Mouse (Mus musculus) urinary bladder, postnatal 14 days (tissue): ENCODE measurements at regions not wholly inside any gene's neighbourhood (a gene's known extent, or its start where the extent isn't known, plus 50 kb on each side); places are given as distances from the start of the nearest gene placed in this dataset.

ENCODE experiments used
- DNase-seq: peaks from one replicate; pipeline ENCODE4 v3.0.0; 2021; ENCODE audit warnings: low spot score

- no peak for DNase-seq
These were observed 66.2 kb upstream of the Mpdz start for GRCm38 (mm10) chr4:81508776-81509175.

GRCm38 (mm10) chr4:81506841-81507240 is 64.2 kb upstream of the Mpdz start:
- DNase-seq, result no peak

GRCm38 (mm10) chr4:81506306-81506705 is 63.7 kb upstream of the Mpdz start:
- DNase-seq, result no peak

GRCm38 (mm10) chr4:81505096-81505495 is 62.5 kb upstream of the Mpdz start:
- DNase-seq, result no peak

GRCm38 (mm10) chr4:81503941-81504340 is 61.3 kb upstream of the Mpdz start:
- DNase-seq, result peak; percentile 20

- DNase-seq, result no peak
These were observed 59.2 kb upstream of the Mpdz start for GRCm38 (mm10) chr4:81501802-81502201.

GRCm38 (mm10) chr4:81498133-81498532 is 55.5 kb upstream of the Mpdz start:
- no peak for DNase-seq

- no peak for DNase-seq
These were observed 50.2 kb upstream of the Mpdz start for GRCm38 (mm10) chr4:81492811-81493210.
